Mouse (Mus musculus) intestine, postnatal 0 days (tissue): ENCODE data around the gene Vkorc1. TPM values are rescaled to one million over a fixed set of nuclear protein-coding genes. Genes with fewer than 3 reads are reported as not detected.

ENCODE experiments used
- ATAC-seq: fragments of 200-750 bp; cut with Nextera tagmentation; 2 replicates; pipeline ENCODE4 v1.8.0; 2017; ENCODE audit warnings: mild to moderate bottlenecking, moderate TSS enrichment, moderate library complexity
- H3K27ac ChIP-seq: fragments of 300-500 bp; sonication (generic); 2 replicates; pipeline ENCODE4 v1.5.1; 2014; ENCODE audit warnings: mild to moderate bottlenecking, low read depth, low read length, moderate library complexity
- H3K27me3 ChIP-seq: fragments of 300-500 bp; sonication (generic); replicated peaks from 2 replicates; pipeline ENCODE4 v1.6.1; 2014; ENCODE audit warnings: low read length, mixed read lengths; ENCODE audit not compliant: control insufficient read depth, insufficient read depth
- H3K36me3 ChIP-seq: fragments of 300-500 bp; sonication (generic); 2 replicates; pipeline ENCODE4 v1.6.1; 2014; ENCODE audit warnings: mild to moderate bottlenecking, moderate library complexity; ENCODE audit not compliant: control insufficient read depth, insufficient read depth
- H3K4me1 ChIP-seq: fragments of 300-500 bp; sonication (generic); replicated peaks from 2 replicates; pipeline ENCODE4 v1.6.1; 2014; ENCODE audit warnings: antibody characterized with exemption, low read length, mixed read lengths; ENCODE audit not compliant: control insufficient read depth, insufficient read depth
- H3K4me2 ChIP-seq: fragments of 300-500 bp; sonication (generic); replicated peaks from 2 replicates; pipeline ENCODE4 v1.6.1; 2014; ENCODE audit warnings: low read depth, mild to moderate bottlenecking, moderate library complexity
- H3K4me3 ChIP-seq: fragments of 300-500 bp; sonication (generic); 2 replicates; pipeline ENCODE4 v1.5.1; 2014; ENCODE audit warnings: low read depth, low read length
- H3K9ac ChIP-seq: fragments of 300-500 bp; sonication (generic); 2 replicates; pipeline ENCODE4 v1.6.1; 2014; ENCODE audit warnings: mild to moderate bottlenecking, low read depth, low read length
- H3K9me3 ChIP-seq: fragments of 300-500 bp; sonication (generic); 2 replicates; pipeline ENCODE4 v1.6.1; 2016; ENCODE audit warnings: mixed run types; ENCODE audit not compliant: control insufficient read depth
- CTCF ChIP-seq: sonication (generic); IDR thresholded peaks from 2 replicates; pipeline ENCODE4 v1.5.1; 2016; ENCODE audit warnings: low read depth, mild to moderate bottlenecking, control low read depth, antibody characterized with exemption, moderate library complexity
- WGBS: fragments of 180-500 bp; shearing (Covaris S2); extraction: QIAGEN DNeasy Blood & Tissue Kit; methylation state at CpG from one replicate; pipeline ENCODE4 v1.1.7; 2014; 5-methylcytosine and 5-hydroxymethylcytosine counted together
- polyA plus RNA-seq: library from polyadenylated mRNA; unstranded; fragments of >200 nt; fragmentation: Nextera tagmentation; extraction: Ambion mirVana; gene quantifications from 2 replicates; pipeline ENCODE4 v1.2.1, GENCODE M21; 2015

Vkorc1 gene
- polyA plus RNA-seq, 1 experiment from 2014 or later: 194 TPM

DNA sequence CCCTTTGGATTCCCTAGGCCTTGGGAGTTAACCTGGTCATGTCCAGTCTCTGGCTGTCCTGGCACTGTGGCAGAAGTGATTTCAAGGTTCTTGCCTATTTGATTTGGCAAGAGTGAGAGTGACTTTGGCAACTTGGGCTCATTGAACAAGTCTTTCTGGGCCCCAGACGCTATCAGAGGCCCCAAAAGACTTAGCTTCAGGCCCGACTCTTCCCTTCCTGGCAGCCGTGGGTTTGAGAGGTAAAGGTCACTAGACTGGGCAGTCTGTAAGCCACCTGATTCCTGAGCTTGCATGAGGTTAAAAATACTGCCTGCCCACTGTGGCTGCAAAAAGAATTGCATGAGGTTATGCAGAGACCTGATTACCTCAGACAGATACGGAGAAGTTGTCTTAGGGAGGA is 13.2 kb upstream of the Vkorc1 start:
- no peak for TF ChIP-seq CTCF
- H3K9me3 ChIP-seq: no peaks in the 10 kb centered on the region
- no peak overlapping the region for H3K4me2 ChIP-seq
- peak overlapping the region; percentile 46; the same call in 1 of the 2 replicates for H3K27ac ChIP-seq
- 64% methylated on average over 4 of the region's 4 CpGs for WGBS
- H3K4me1 ChIP-seq: peaks cover 4% of the 10 kb centered on the region; the same call in 1 of the 2 replicates
- ATAC-seq: no peak
- no peak overlapping the region for H3K9ac ChIP-seq
- no peak overlapping the region for H3K4me3 ChIP-seq
- no peaks in the 10 kb centered on the region for H3K27me3 ChIP-seq
- H3K36me3 ChIP-seq: peaks cover 39% of the 10 kb centered on the region

GRCm38 (mm10) chr7:127907939-127908338 is 12.5 kb upstream of the Vkorc1 start:
- H3K4me2 ChIP-seq: no peak overlapping the region
- H3K27me3 ChIP-seq: no peaks in the 10 kb centered on the region
- no peak for ATAC-seq
- H3K9ac ChIP-seq: no peak overlapping the region
- H3K36me3 ChIP-seq: peaks cover 39% of the 10 kb centered on the region
- no peak for TF ChIP-seq CTCF
- 94% methylated on average over 12 of the region's 12 CpGs for WGBS
- peaks cover 4% of the 10 kb centered on the region; the same call in 1 of the 2 replicates for H3K4me1 ChIP-seq
- H3K9me3 ChIP-seq: no peaks in the 10 kb centered on the region
- H3K4me3 ChIP-seq: no peak overlapping the region
- no peak overlapping the region for H3K27ac ChIP-seq

GRCm38 (mm10) chr7:127903971-127904796 is 8.8 kb upstream of the Vkorc1 start, which contains the start of gene Bckdk:
Gene Bckdk (plus strand): TSS chr7:127904082.
- H3K4me3 ChIP-seq: peak within 1 kb of the TSS; percentile 67
- H3K4me1 ChIP-seq: no peaks in the 10 kb centered on the region
- ATAC-seq: peak; percentile 68
- peak within 1 kb of the TSS; percentile 72 for H3K9ac ChIP-seq
- 3% methylated on average over 38 of the region's 38 CpGs for WGBS
- peaks cover 39% of the 10 kb centered on the region for H3K36me3 ChIP-seq
- H3K4me2 ChIP-seq: peak within 1 kb of the TSS; percentile 87
- peak; percentile 48 for TF ChIP-seq CTCF
- H3K27ac ChIP-seq: peak within 1 kb of the TSS; percentile 67
- H3K27me3 ChIP-seq: no peaks in the 10 kb centered on the region
- no peaks in the 10 kb centered on the region for H3K9me3 ChIP-seq

DNA sequence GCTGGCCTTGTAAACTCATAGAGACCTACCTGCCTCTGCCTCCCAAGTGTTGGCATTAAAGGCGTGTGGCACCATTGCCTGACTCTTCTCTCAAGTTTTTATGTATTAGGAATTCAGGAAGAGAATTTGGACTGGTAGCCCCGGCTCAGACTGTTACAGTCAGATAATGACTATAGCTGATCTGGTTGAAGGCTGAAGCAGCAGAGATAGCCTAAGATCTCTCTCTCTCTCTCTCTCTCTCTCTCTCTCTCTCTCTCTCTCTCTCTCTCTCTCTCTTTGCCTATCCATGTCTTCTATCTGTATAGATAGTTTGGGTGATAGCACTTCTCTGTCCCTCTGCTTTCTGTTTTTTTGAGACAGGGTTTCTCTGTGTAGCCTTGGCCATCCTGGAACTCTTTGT is 6.4 kb upstream of the Vkorc1 start:
- Histone ChIP-seq H3K4me3 (no peak overlapping the region), H3K4me1 (no peaks in the 10 kb centered on the region), H3K9me3 (no peaks in the 10 kb centered on the region), H3K9ac (no peak overlapping the region), H3K4me2 (no peak overlapping the region), H3K27ac (no peak overlapping the region), H3K36me3 (peaks cover 17% of the 10 kb centered on the region), H3K27me3 (no peaks in the 10 kb centered on the region)
- 75% methylated on average over 2 of the region's 2 CpGs for WGBS
- ATAC-seq: no peak
- no peak for TF ChIP-seq CTCF

DNA sequence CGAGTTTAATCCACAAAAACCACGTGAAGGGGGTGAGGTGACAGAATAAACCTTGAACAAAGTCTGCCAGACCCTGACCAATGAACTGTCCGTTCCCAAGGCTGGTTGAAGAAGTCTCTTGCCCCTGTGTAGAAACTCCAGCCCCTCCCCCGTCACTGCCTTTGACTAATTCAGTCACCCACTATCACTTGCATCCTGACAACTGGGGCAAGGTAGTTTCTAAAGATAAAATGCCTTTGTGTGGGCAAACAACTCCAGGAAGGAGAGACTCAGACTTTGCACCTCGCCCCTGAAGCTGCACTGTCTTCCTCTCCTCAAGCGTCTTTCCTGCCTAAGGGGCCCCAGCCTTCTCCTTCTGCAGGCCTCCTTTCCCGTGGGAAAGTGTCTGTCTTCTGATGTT is 4.6 kb upstream of the Vkorc1 start:
- H3K36me3 ChIP-seq: no peaks in the 10 kb centered on the region
- H3K27ac ChIP-seq: peak overlapping the region; percentile 82
- H3K27me3 ChIP-seq: no peaks in the 10 kb centered on the region
- H3K4me3 ChIP-seq: no peak overlapping the region
- peaks cover 4% of the 10 kb centered on the region; the same call in 1 of the 2 replicates for H3K4me1 ChIP-seq
- no peak for TF ChIP-seq CTCF
- ATAC-seq: peak; percentile 49
- H3K9ac ChIP-seq: peak overlapping the region; percentile 31; the same call in 1 of the 2 replicates
- peak overlapping the region; percentile 46 for H3K4me2 ChIP-seq
- no peaks in the 10 kb centered on the region for H3K9me3 ChIP-seq
- WGBS: 18% methylated on average over 7 of the region's 7 CpGs

GRCm38 (mm10) chr7:127898179-127898956 is 3.0 kb upstream of the Vkorc1 start:
- Histone ChIP-seq H3K9me3 (no peaks in the 10 kb centered on the region), H3K4me3 (no peak overlapping the region), H3K27ac (peak overlapping the region; percentile 82; the same call in 1 of the 2 replicates), H3K36me3 (no peaks in the 10 kb centered on the region), H3K27me3 (no peaks in the 10 kb centered on the region), H3K9ac (no peak overlapping the region), H3K4me1 (peaks cover 6% of the 10 kb centered on the region; the same call in 1 of the 2 replicates), H3K4me2 (peak overlapping the region; percentile 46; the same call in 1 of the 2 replicates)
- 32% methylated on average over 10 of the region's 10 CpGs for WGBS
- no peak for ATAC-seq
- TF ChIP-seq CTCF: no peak
